Mouse (Mus musculus): Measurements from ENCODE around the gene Rab35. TPM values are rescaled to one million over a fixed set of nuclear protein-coding genes. Genes with fewer than 3 reads are reported as not detected.

The Rab35 gene
- polyA plus RNA-seq, 1 experiment from 2014 or later: 20.1 TPM

GRCm38 (mm10) chr5:115667210-115667609 lies 35.5 kb downstream of the Rab35 start:
- Histone ChIP-seq H3K9me3 (replicated peaks; ENCODE audit: control insufficient read depth, low read length) (no peaks in the 10 kb centered on the region), H3K4me1 (ENCODE audit: control insufficient read depth, insufficient read depth, low read length) (0 out of 2 replicates have a peak, but pooled peaks cover 2% of the 10 kb centered on the region), H3K4me2 (no peak overlapping the region), H3K27ac (ENCODE audit: low read depth, low read length) (no peak overlapping the region), H3K4me3 (ENCODE audit: low read depth, low read length) (no peak overlapping the region), H3K9ac (ENCODE audit: low read depth, low read length) (no peak overlapping the region), H3K36me3 (ENCODE audit: control insufficient read depth, insufficient read depth, low read length) (no peaks in the 10 kb centered on the region), H3K27me3 (ENCODE audit: control insufficient read depth, insufficient read depth, low read length) (peaks cover 9% of the 10 kb centered on the region; the same call in 1 of the 2 replicates)
- 64% methylated on average over 8 of the region's 8 CpGs for WGBS (ENCODE audit: insufficient replicate concordance)
- ATAC-seq (replicated peaks; ENCODE audit: insufficient number of reproducible peaks, low FRiP score, low TSS enrichment): no peak

GRCm38 (mm10) chr5:115667894-115668293 lies 36.2 kb downstream of the Rab35 start:
- no peak for ATAC-seq (replicated peaks; ENCODE audit: insufficient number of reproducible peaks, low FRiP score, low TSS enrichment)
- H3K9ac ChIP-seq (ENCODE audit: low read depth, low read length): no peak overlapping the region
- no peaks in the 10 kb centered on the region for H3K36me3 ChIP-seq (ENCODE audit: control insufficient read depth, insufficient read depth, low read length)
- no peaks in the 10 kb centered on the region for H3K9me3 ChIP-seq (replicated peaks; ENCODE audit: control insufficient read depth, low read length)
- H3K4me1 ChIP-seq (ENCODE audit: control insufficient read depth, insufficient read depth, low read length): 0 out of 2 replicates have a peak, but pooled peaks cover 2% of the 10 kb centered on the region
- H3K4me2 ChIP-seq: no peak overlapping the region
- H3K27me3 ChIP-seq (ENCODE audit: control insufficient read depth, insufficient read depth, low read length): peaks cover 9% of the 10 kb centered on the region; the same call in 1 of the 2 replicates
- no peak overlapping the region for H3K4me3 ChIP-seq (ENCODE audit: low read depth, low read length)
- 9% methylated on average over 7 of the region's 7 CpGs for WGBS (ENCODE audit: insufficient replicate concordance)
- H3K27ac ChIP-seq (ENCODE audit: low read depth, low read length): no peak overlapping the region

- no peak overlapping the region for H3K27ac ChIP-seq (ENCODE audit: low read depth, low read length)
- no peak overlapping the region for H3K4me3 ChIP-seq (ENCODE audit: low read depth, low read length)
- H3K4me1 ChIP-seq (ENCODE audit: control insufficient read depth, insufficient read depth, low read length): no peaks in the 10 kb centered on the region
- peaks cover 6% of the 10 kb centered on the region; the same call in 1 of the 2 replicates for H3K27me3 ChIP-seq (ENCODE audit: control insufficient read depth, insufficient read depth, low read length)
- no peaks in the 10 kb centered on the region for H3K9me3 ChIP-seq (replicated peaks; ENCODE audit: control insufficient read depth, low read length)
- 74% methylated on average over 12 of the region's 12 CpGs for WGBS (ENCODE audit: insufficient replicate concordance)
- H3K4me2 ChIP-seq: no peak overlapping the region
- H3K36me3 ChIP-seq (ENCODE audit: control insufficient read depth, insufficient read depth, low read length): no peaks in the 10 kb centered on the region
- H3K9ac ChIP-seq (ENCODE audit: low read depth, low read length): no peak overlapping the region
- no peak for ATAC-seq (replicated peaks; ENCODE audit: insufficient number of reproducible peaks, low FRiP score, low TSS enrichment)
These were observed 37.3 kb downstream of the Rab35 start for GRCm38 (mm10) chr5:115668986-115669385.

DNA sequence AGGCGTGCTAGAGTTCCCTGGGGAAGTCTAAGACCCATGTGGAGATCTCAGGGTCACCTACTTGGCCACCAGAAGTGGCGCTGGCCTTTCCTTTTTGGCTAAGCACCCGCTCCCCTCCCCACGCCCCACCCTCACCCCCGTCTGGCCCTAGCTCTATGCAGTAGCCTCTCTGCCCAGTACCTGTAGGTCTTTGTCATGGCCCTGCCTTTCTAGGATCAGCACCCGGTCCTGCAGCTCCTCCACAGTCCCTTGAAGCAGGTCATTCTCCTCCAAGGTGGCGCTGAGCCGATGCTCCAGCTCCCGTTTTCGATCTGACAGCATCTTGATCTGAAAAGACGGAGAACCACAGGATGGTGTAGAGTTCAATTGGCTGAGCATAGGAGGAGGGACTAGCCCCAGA lies 38.3 kb downstream of the Rab35 start:
- Histone ChIP-seq H3K36me3 (ENCODE audit: control insufficient read depth, insufficient read depth, low read length) (no peaks in the 10 kb centered on the region), H3K9me3 (replicated peaks; ENCODE audit: control insufficient read depth, low read length) (no peaks in the 10 kb centered on the region), H3K27me3 (ENCODE audit: control insufficient read depth, insufficient read depth, low read length) (peaks cover 6% of the 10 kb centered on the region; the same call in 1 of the 2 replicates), H3K4me3 (ENCODE audit: low read depth, low read length) (no peak overlapping the region), H3K9ac (ENCODE audit: low read depth, low read length) (no peak overlapping the region), H3K4me1 (ENCODE audit: control insufficient read depth, insufficient read depth, low read length) (no peaks in the 10 kb centered on the region), H3K27ac (ENCODE audit: low read depth, low read length) (no peak overlapping the region), H3K4me2 (no peak overlapping the region)
- WGBS (ENCODE audit: insufficient replicate concordance): 74% methylated on average over 11 of the region's 11 CpGs
- no peak for ATAC-seq (replicated peaks; ENCODE audit: insufficient number of reproducible peaks, low FRiP score, low TSS enrichment)

DNA sequence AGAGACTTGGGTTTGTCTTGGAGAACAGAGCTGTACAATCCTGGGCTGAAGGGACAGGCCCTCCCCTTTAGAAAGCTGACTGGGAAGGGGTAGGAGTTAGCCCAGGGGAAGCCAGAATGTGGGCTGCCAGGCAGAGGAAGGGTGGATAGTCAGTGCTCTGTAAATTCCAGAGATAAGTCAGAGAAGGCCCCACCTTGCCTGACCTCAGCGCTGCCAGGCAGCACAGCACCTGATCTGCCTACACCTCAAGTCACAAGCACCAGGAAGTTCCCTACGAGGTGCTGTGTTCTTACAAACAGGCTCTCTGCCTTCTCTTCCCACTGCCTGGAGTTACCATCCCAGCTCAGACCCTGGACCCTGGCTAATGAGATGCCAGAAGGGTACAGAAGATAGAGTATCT lies 38.7 kb downstream of the Rab35 start:
- H3K9ac ChIP-seq (ENCODE audit: low read depth, low read length): no peak overlapping the region
- no peaks in the 10 kb centered on the region for H3K4me1 ChIP-seq (ENCODE audit: control insufficient read depth, insufficient read depth, low read length)
- 25% methylated on average over 2 of the region's 2 CpGs for WGBS (ENCODE audit: insufficient replicate concordance)
- no peak overlapping the region for H3K27ac ChIP-seq (ENCODE audit: low read depth, low read length)
- H3K27me3 ChIP-seq (ENCODE audit: control insufficient read depth, insufficient read depth, low read length): peaks cover 6% of the 10 kb centered on the region; the same call in 1 of the 2 replicates
- no peak for ATAC-seq (replicated peaks; ENCODE audit: insufficient number of reproducible peaks, low FRiP score, low TSS enrichment)
- no peaks in the 10 kb centered on the region for H3K9me3 ChIP-seq (replicated peaks; ENCODE audit: control insufficient read depth, low read length)
- H3K36me3 ChIP-seq (ENCODE audit: control insufficient read depth, insufficient read depth, low read length): no peaks in the 10 kb centered on the region
- H3K4me2 ChIP-seq: no peak overlapping the region
- H3K4me3 ChIP-seq (ENCODE audit: low read depth, low read length): no peak overlapping the region

- H3K27ac ChIP-seq (ENCODE audit: low read depth, low read length): no peak overlapping the region
- 75% methylated on average over 8 of the region's 8 CpGs for WGBS (ENCODE audit: insufficient replicate concordance)
- H3K4me1 ChIP-seq (ENCODE audit: control insufficient read depth, insufficient read depth, low read length): no peaks in the 10 kb centered on the region
- no peak for ATAC-seq (replicated peaks; ENCODE audit: insufficient number of reproducible peaks, low FRiP score, low TSS enrichment)
- no peaks in the 10 kb centered on the region for H3K36me3 ChIP-seq (ENCODE audit: control insufficient read depth, insufficient read depth, low read length)
- no peak overlapping the region for H3K9ac ChIP-seq (ENCODE audit: low read depth, low read length)
- H3K9me3 ChIP-seq (replicated peaks; ENCODE audit: control insufficient read depth, low read length): no peaks in the 10 kb centered on the region
- no peak overlapping the region for H3K4me2 ChIP-seq
- no peak overlapping the region for H3K4me3 ChIP-seq (ENCODE audit: low read depth, low read length)
- H3K27me3 ChIP-seq (ENCODE audit: control insufficient read depth, insufficient read depth, low read length): peaks cover 6% of the 10 kb centered on the region; the same call in 1 of the 2 replicates
These were observed 40.1 kb downstream of the Rab35 start for GRCm38 (mm10) chr5:115671846-115672245.

GRCm38 (mm10) chr5:115685126-115685525 lies 53.4 kb downstream of the Rab35 start:
- H3K27ac ChIP-seq (ENCODE audit: low read depth, low read length): no peak overlapping the region
- no peak for ATAC-seq (replicated peaks; ENCODE audit: insufficient number of reproducible peaks, low FRiP score, low TSS enrichment)
- H3K9me3 ChIP-seq (replicated peaks; ENCODE audit: control insufficient read depth, low read length): no peaks in the 10 kb centered on the region
- no peak overlapping the region for H3K4me3 ChIP-seq (ENCODE audit: low read depth, low read length)
- no peaks in the 10 kb centered on the region for H3K27me3 ChIP-seq (ENCODE audit: control insufficient read depth, insufficient read depth, low read length)
- no peaks in the 10 kb centered on the region for H3K4me1 ChIP-seq (ENCODE audit: control insufficient read depth, insufficient read depth, low read length)
- WGBS (ENCODE audit: insufficient replicate concordance): 82% methylated on average over 10 of the region's 10 CpGs
- H3K9ac ChIP-seq (ENCODE audit: low read depth, low read length): no peak overlapping the region
- H3K4me2 ChIP-seq: no peak overlapping the region
- no peaks in the 10 kb centered on the region for H3K36me3 ChIP-seq (ENCODE audit: control insufficient read depth, insufficient read depth, low read length)

DNA sequence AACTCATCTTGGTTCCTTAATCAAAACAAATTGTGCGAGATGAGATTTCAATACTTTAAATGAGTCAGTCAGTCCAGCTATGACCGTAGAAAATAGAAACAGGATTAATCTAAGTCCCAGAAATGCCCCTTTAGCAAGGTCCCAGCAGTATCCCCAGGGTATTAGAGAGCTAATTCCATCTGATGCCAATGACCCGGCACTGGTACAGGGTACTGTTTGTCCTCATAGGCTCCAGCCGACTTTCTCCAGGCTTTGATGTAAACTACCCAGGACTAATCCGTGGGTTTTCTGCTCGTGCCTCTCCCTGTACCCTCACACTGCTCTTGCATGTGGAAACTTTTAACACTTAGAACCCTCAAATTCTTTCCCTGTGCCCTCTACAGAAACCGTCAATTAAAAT lies 55.0 kb downstream of the Rab35 start:
- H3K27me3 ChIP-seq (ENCODE audit: control insufficient read depth, insufficient read depth, low read length): no peaks in the 10 kb centered on the region
- H3K9me3 ChIP-seq (replicated peaks; ENCODE audit: control insufficient read depth, low read length): no peaks in the 10 kb centered on the region
- no peak for ATAC-seq (replicated peaks; ENCODE audit: insufficient number of reproducible peaks, low FRiP score, low TSS enrichment)
- H3K4me2 ChIP-seq: no peak overlapping the region
- no peak overlapping the region for H3K9ac ChIP-seq (ENCODE audit: low read depth, low read length)
- H3K4me3 ChIP-seq (ENCODE audit: low read depth, low read length): no peak overlapping the region
- H3K36me3 ChIP-seq (ENCODE audit: control insufficient read depth, insufficient read depth, low read length): no peaks in the 10 kb centered on the region
- WGBS (ENCODE audit: insufficient replicate concordance): 66% methylated on average over 7 of the region's 7 CpGs
- H3K27ac ChIP-seq (ENCODE audit: low read depth, low read length): no peak overlapping the region
- no peaks in the 10 kb centered on the region for H3K4me1 ChIP-seq (ENCODE audit: control insufficient read depth, insufficient read depth, low read length)

- Histone ChIP-seq H3K27ac (ENCODE audit: low read depth, low read length) (no peak overlapping the region), H3K9ac (ENCODE audit: low read depth, low read length) (no peak overlapping the region), H3K36me3 (ENCODE audit: control insufficient read depth, insufficient read depth, low read length) (no peaks in the 10 kb centered on the region), H3K9me3 (replicated peaks; ENCODE audit: control insufficient read depth, low read length) (no peaks in the 10 kb centered on the region), H3K4me3 (ENCODE audit: low read depth, low read length) (no peak overlapping the region), H3K4me1 (ENCODE audit: control insufficient read depth, insufficient read depth, low read length) (no peaks in the 10 kb centered on the region), H3K27me3 (ENCODE audit: control insufficient read depth, insufficient read depth, low read length) (no peaks in the 10 kb centered on the region), H3K4me2 (no peak overlapping the region)
- 60% methylated on average over 3 of the region's 3 CpGs for whole genome bisulfite sequencing (ENCODE audit: insufficient replicate concordance)
- no peak for ATAC-seq (replicated peaks; ENCODE audit: insufficient number of reproducible peaks, low FRiP score, low TSS enrichment)
These were observed 61.6 kb downstream of the Rab35 start for GRCm38 (mm10) chr5:115693271-115693670.

All from heart, embryonic 11.5 days (tissue).